In the genomic region with DNA sequence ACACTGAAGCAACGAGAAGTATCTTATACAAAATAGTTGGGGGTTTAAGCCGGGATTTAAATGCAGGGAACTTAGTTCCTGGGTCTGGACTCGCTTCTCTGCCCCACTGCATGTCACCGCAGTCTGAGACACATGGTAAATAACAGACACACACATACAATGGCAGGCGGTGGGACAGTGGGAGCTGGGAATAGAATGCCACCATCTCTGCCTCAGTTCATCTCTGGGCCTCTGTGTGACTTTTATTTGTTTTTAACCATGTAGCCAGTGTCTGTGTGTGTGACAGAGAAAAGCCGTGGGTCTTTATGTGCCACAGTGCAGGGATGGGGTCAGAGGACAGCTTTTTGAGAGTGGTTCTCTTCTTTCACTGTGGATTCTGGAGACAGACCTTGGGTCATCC, we compare ENCODE assay signal across 22 mouse cellular contexts.
DNase-seq lines count a peak whose midpoint lies in the region; ATAC-seq and TF ChIP-seq lines count a peak whose summit lies in the region.
"Had no signal": no experiment of that assay in that cellular context is flagged by ENCODE, and none has a peak within 500 bp of the region (broad histone marks: within the 10 kb centered on the region; RNA-seq: fewer than 3 reads in every experiment).

No protein-coding gene starts in this region.

- TF ChIP-seq POLR2A in lung, adult 2 months (IDR thresholded peaks at IDR 0.05; ENCODE audit: borderline replicate concordance, extremely low read depth, low read depth, low read length): no peak

- H3K36me3 ChIP-seq in forebrain, embryonic 10.5 days (replicated peaks): no peaks in the 10 kb centered on the region
- H3K36me3 ChIP-seq in forebrain, embryonic 13.5 days (ENCODE audit: poor library complexity, severe bottlenecking): 0 out of 2 replicates have a peak, but pooled peaks cover 4% of the 10 kb centered on the region
- H3K36me3 ChIP-seq in heart, embryonic 14.5 days (ENCODE audit: control insufficient read depth, insufficient read depth, low read length): peaks cover 9% of the 10 kb centered on the region; the same call in 1 of the 2 replicates
- H3K36me3 ChIP-seq in lung, embryonic 16.5 days (ENCODE audit: control insufficient read depth, insufficient read depth, low read length): no peaks in the 10 kb centered on the region
- no peaks in the 10 kb centered on the region for H3K36me3 ChIP-seq in stomach, postnatal 0 days (ENCODE audit: control insufficient read depth, insufficient read depth, low read length)
- H3K36me3 ChIP-seq: embryonic facial prominence, embryonic 12.5 days had no signal

- H3K9ac ChIP-seq in forebrain, embryonic 13.5 days: no peak overlapping the region
- H3K9ac ChIP-seq in heart, embryonic 14.5 days (ENCODE audit: low read length): no peak overlapping the region; the same call in 1 of the 2 replicates
- H3K9ac ChIP-seq in lung, embryonic 16.5 days (ENCODE audit: low read length): no peak overlapping the region
- 0 out of 2 replicates have a peak overlapping the region, but pooled peaks have one; percentile 13 for H3K9ac ChIP-seq in stomach, postnatal 0 days (ENCODE audit: low read length)
- H3K9ac ChIP-seq: embryonic facial prominence, embryonic 12.5 days; forebrain, postnatal 0 days; hindbrain, embryonic 14.5 days had no signal

- peaks cover 18% of the 10 kb centered on the region for H3K4me1 ChIP-seq in forebrain, embryonic 10.5 days
- H3K4me1 ChIP-seq in forebrain, embryonic 13.5 days: no peaks in the 10 kb centered on the region
- H3K4me1 ChIP-seq in heart, embryonic 14.5 days (ENCODE audit: control insufficient read depth in 2 of 2, insufficient read depth in 2 of 2, low read length in 2 of 2): peaks cover 13 to 29% of the 10 kb centered on the region in 2 experiments
- H3K4me1 ChIP-seq in lung, embryonic 16.5 days (replicated peaks; ENCODE audit: control insufficient read depth, insufficient read depth, low read length): peaks cover 9% of the 10 kb centered on the region; the same call in 1 of the 2 replicates
- no peaks in the 10 kb centered on the region for H3K4me1 ChIP-seq in lung, adult 2 months (ENCODE audit: control insufficient read depth, insufficient read depth, low read length)
- H3K4me1 ChIP-seq in stomach, postnatal 0 days (replicated peaks; ENCODE audit: control insufficient read depth, insufficient read depth): no peaks in the 10 kb centered on the region

- H3K27ac ChIP-seq in forebrain, embryonic 10.5 days: 0 out of 2 replicates have a peak overlapping the region, but pooled peaks have one; percentile 54
- H3K27ac ChIP-seq in forebrain, embryonic 13.5 days: no peak overlapping the region
- peak overlapping the region; percentile 5 to 51; a peak in 2 of 4 replicates for H3K27ac ChIP-seq in heart, embryonic 14.5 days (replicated peaks in 1 of 2; ENCODE audit: control insufficient read depth in 1 of 2, insufficient read depth in 1 of 2, low read depth in 2 of 2, low read length in 2 of 2)
- peak overlapping the region; percentile 59 for H3K27ac ChIP-seq in lung, embryonic 16.5 days (ENCODE audit: low read length)
- peak overlapping the region; percentile 81 for H3K27ac ChIP-seq in stomach, postnatal 0 days (replicated peaks)
- H3K27ac ChIP-seq: hindbrain, embryonic 14.5 days had no signal

- H3K9me3 ChIP-seq in forebrain, embryonic 10.5 days: no peaks in the 10 kb centered on the region
- no peaks in the 10 kb centered on the region for H3K9me3 ChIP-seq in forebrain, embryonic 13.5 days (replicated peaks)
- no peaks in the 10 kb centered on the region for H3K9me3 ChIP-seq in heart, embryonic 14.5 days (ENCODE audit: control insufficient read depth, low read length)
- no peaks in the 10 kb centered on the region for H3K9me3 ChIP-seq in lung, embryonic 16.5 days (ENCODE audit: control insufficient read depth, low read length)
- H3K9me3 ChIP-seq in stomach, postnatal 0 days (ENCODE audit: control insufficient read depth, low read length): no peaks in the 10 kb centered on the region
- H3K9me3 ChIP-seq: embryonic facial prominence, embryonic 12.5 days had no signal

- intact Hi-C loops in heart, postnatal 14 days (cut with DNase I): loop anchor here (5.0 kb wide), 1 partner anchor 98 kb away; no protein-coding TSS in a partner anchor

- no peak for DNase-seq in forebrain, embryonic 10.5 days (ENCODE audit: extremely low spot score, low spot score)
- no peak for DNase-seq in heart, postnatal 14 days
- DNase-seq in lung, adult 2 months: no peak
- no peak for DNase-seq in stomach, postnatal 0 days (ENCODE audit: low spot score)
- no peak for DNase-seq in layer of hippocampus, adult 18-20 months (ENCODE audit: low spot score in 2 of 2)
- DNase-seq: adrenal gland, adult 8-10 months; cerebellum, adult 9-11 months; forebrain, postnatal 0 days; gastrocnemius, postnatal 10 days; heart, adult 18-20 months; kidney, adult 18-20 months; kidney, postnatal 10 days; left cerebral cortex, postnatal 4 days; liver had no signal

- no peaks in the 10 kb centered on the region for H3K27me3 ChIP-seq in forebrain, embryonic 10.5 days (ENCODE audit: poor library complexity, severe bottlenecking)
- H3K27me3 ChIP-seq in forebrain, embryonic 13.5 days: no peaks in the 10 kb centered on the region
- H3K27me3 ChIP-seq in heart, embryonic 14.5 days (ENCODE audit: control insufficient read depth, insufficient read depth, low read length): no peaks in the 10 kb centered on the region
- H3K27me3 ChIP-seq in lung, embryonic 16.5 days (ENCODE audit: control insufficient read depth, insufficient read depth, low read depth, low read length): no peaks in the 10 kb centered on the region
- H3K27me3 ChIP-seq in stomach, postnatal 0 days (ENCODE audit: control insufficient read depth, insufficient read depth, low read length): no peaks in the 10 kb centered on the region
- H3K27me3 ChIP-seq: embryonic facial prominence, embryonic 12.5 days; Patski had no signal

- ATAC-seq in forebrain, embryonic 13.5 days: no peak
- ATAC-seq in heart, embryonic 14.5 days (ENCODE audit: insufficient number of reproducible peaks, insufficient read depth, low FRiP score, low read depth): no peak
- no peak for ATAC-seq in lung, embryonic 16.5 days (ENCODE audit: low read depth)
- no peak for ATAC-seq in stomach, postnatal 0 days (ENCODE audit: low FRiP score, low TSS enrichment)
- ATAC-seq: CD4-positive, CD25-positive, alpha-beta regulatory T cell, adult 4 months; forebrain, postnatal 0 days; midbrain, embryonic 16.5 days; Patski had no signal

- H3K4me3 ChIP-seq in forebrain, embryonic 10.5 days: no peak overlapping the region
- no peak overlapping the region for H3K4me3 ChIP-seq in forebrain, embryonic 13.5 days
- H3K4me3 ChIP-seq in heart, embryonic 14.5 days (ENCODE audit: control insufficient read depth in 1 of 2, insufficient read depth in 1 of 2, low read depth in 1 of 2, low read length in 2 of 2): no peak overlapping the region
- H3K4me3 ChIP-seq in lung, embryonic 16.5 days (ENCODE audit: low read length): no peak overlapping the region
- H3K4me3 ChIP-seq in lung, adult 2 months (replicated peaks; ENCODE audit: extremely low read depth, low read depth, low read length): no peak overlapping the region
- no peak overlapping the region for H3K4me3 ChIP-seq in stomach, postnatal 0 days (ENCODE audit: low read depth, low read length)
- H3K4me3 ChIP-seq: embryonic facial prominence, embryonic 12.5 days had no signal

- no peak for TF ChIP-seq EP300 in stomach, postnatal 0 days (optimal IDR thresholded peaks at IDR 0.05)

- WGBS in forebrain, embryonic 10.5 days: 79% methylated on average over 6 of the region's 6 CpGs
- WGBS in forebrain, embryonic 13.5 days: 76% methylated on average over 6 of the region's 6 CpGs
- 53% methylated on average over 6 of the region's 6 CpGs for WGBS in heart, embryonic 14.5 days
- 51% methylated on average over 6 of the region's 6 CpGs for WGBS in lung, embryonic 16.5 days
- 74% methylated on average over 6 of the region's 6 CpGs for WGBS in lung, adult 2 months
- WGBS in stomach, postnatal 0 days: 53% methylated on average over 6 of the region's 6 CpGs

- no peak overlapping the region for H3K4me2 ChIP-seq in forebrain, embryonic 13.5 days
- H3K4me2 ChIP-seq in heart, embryonic 14.5 days (ENCODE audit: low read length): no peak overlapping the region
- no peak overlapping the region for H3K4me2 ChIP-seq in lung, embryonic 16.5 days (ENCODE audit: low read depth, low read length)
- no peak overlapping the region for H3K4me2 ChIP-seq in stomach, postnatal 0 days (replicated peaks; ENCODE audit: low read depth)
- H3K4me2 ChIP-seq: embryonic facial prominence, embryonic 12.5 days; hindbrain, embryonic 14.5 days had no signal

- no peak for TF ChIP-seq CTCF in lung, adult 2 months (IDR thresholded peaks at IDR 0.05; ENCODE audit: insufficient read depth, low read length)
- TF ChIP-seq CTCF in stomach, postnatal 0 days (IDR thresholded peaks at IDR 0.05; ENCODE audit: low read depth): no peak
